Mouse (Mus musculus): ENCODE measurements around the gene Zfp773. TPM values are rescaled to one million over a fixed set of nuclear protein-coding genes. Genes with fewer than 3 reads are reported as not detected.
A peak's percentile ranks its signal among the peaks of the same experiment; 100 is the strongest.

Zfp773 gene
- 10 to 100 TPM; 15.1 to 17.6 TPM for polyA plus RNA-seq (2017; shearing (Covaris generic))

GRCm38 (mm10) chr7:7136379-7136866 is at the start of gene Zfp773:
TSS of gene Zfp773 (minus strand) at chr7:7136755.
- peak; percentile 97 for ATAC-seq

GRCm38 (mm10) chr7:7185897-7186296 is 49.3 kb upstream of the Zfp773 start:
- ATAC-seq, result no peak

DNA sequence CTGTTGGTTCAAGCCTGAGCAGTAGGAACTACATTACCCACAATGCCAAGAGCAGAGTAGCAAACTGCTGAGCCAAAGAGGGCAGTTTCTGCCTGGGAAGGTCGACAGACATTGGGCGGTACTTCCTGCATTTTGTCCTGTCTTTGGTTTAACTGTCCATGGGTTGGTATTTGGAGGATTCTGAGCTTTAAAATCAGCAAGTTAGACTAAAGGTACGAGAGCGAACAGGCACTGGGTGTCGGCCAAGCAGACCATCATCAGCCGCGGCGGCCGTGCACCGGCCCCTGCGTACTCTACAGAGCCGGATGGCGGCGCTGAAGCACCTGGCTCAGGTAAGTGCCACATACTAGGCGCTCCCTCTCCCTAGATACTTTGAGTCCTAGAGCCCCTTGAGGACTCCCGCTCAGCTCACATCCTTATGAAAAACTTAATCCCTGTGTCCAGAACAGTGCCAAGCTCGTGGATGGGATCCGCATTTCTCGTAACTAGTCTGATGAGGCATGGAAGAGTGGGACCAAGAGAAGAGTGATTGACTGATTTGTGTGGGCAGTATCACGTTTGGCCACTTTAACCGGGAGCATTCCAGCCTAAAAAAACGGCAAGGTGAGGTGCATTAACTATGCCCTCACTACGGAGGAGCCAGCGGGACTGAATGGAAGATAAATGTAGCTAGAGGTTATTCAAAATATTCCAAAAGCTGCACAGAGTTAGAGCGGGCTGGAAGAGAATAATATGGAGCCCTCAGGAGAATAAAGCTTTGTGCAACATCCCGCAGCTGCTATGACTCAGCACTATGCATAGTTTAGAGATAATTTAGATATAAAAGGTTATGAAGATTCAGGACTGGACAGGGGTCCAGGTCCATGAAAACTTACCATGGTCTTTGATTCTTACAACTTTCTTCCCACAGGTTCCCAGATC is 34.9 kb upstream of the Zfp773 start, which contains the start of gene Zfp418:
TSS of gene Zfp418 (plus strand) at position 104 of the 921 bp plus-strand sequence.
- peak; percentile 99 for ATAC-seq

- no peak for ATAC-seq
Observed at GRCm38 (mm10) chr7:7145991-7146608, 9.5 kb upstream of the Zfp773 start.

GRCm38 (mm10) chr7:7144215-7144614 is 7.7 kb upstream of the Zfp773 start:
- ATAC-seq, result no peak

GRCm38 (mm10) chr7:7132751-7133150 is 3.8 kb downstream of the Zfp773 start:
- ATAC-seq, result no peak

- ATAC-seq, result peak; percentile 62
Observed at GRCm38 (mm10) chr7:7130491-7131124, 5.9 kb downstream of the Zfp773 start.

GRCm38 (mm10) chr7:7121602-7121980 is 15.0 kb downstream of the Zfp773 start:
- ATAC-seq, result peak; percentile 2

DNA sequence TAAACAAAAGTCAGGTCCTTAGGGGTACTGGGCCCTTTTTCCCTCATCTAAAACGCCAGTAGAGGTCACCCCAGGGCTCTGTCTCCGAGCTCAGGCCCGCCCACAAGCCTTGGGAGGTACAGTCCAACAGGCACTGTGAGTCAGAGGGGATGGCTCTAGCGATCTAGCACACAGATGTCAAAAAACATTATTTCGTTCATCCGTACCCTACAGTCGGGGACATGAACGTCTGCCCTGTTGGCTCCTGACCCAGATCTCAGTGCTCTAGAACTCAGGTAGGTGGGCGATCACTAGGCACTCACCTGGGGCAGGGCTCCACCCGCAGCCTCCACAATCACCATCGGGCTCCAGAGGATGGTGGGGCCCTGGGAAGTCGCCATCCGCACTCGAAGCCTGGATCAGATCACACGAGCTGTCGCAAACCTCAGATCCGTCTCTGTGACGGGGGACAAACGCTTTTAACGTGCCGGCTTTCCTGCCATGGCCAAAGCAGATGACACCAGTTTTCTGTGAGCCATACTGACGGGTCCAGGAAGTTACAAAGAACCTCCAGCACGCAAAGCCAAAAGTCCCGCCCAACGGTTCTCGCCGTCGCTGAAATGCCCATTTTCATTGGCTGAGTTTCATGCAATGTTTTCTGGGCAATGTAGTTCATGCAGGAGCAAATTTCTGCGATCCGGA is 15.5 kb downstream of the Zfp773 start, which contains the start of gene Zfp954:
TSS of gene Zfp954 (minus strand) at position 568 of the 681 bp plus-strand sequence.
- peak; percentile 94 for ATAC-seq

DNA sequence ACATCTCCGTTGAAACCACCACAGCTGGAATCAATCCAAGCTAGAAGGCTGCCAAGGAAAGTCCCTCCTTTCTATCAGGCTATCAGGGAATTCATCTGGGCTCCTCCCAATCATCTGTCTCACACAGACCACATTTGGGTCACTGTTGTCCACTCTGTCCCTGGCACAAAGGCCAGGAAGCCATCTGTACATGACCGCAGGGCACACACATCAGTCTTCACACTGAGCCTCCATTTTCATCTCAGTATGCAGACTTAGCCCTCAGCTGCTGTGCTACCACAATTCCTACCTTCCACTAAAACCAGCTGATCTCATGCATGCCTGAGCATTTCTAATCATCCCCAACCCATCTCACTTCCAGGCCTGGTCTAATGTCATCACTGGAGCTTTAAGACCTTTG is 18.1 kb downstream of the Zfp773 start:
- ATAC-seq, result no peak

GRCm38 (mm10) chr7:7108501-7108900 is 28.1 kb downstream of the Zfp773 start:
- ATAC-seq, result no peak

Other genes starting within 250 kb of the Zfp773 start
- not detected for gene Aurkc, start 141.5 kb downstream of the Zfp773 start, polyA plus RNA-seq (2017; shearing (Covaris generic))
- 10 to 100 TPM; 29.7 to 31.6 TPM for gene Zfp954, start 15.3 kb downstream of the Zfp773 start, polyA plus RNA-seq (2017; shearing (Covaris generic))
- 1 to 10 TPM; 3.1 to 3.5 TPM for gene Zfp418, start 34.6 kb upstream of the Zfp773 start, polyA plus RNA-seq (2017; shearing (Covaris generic))
- 1 to 10 TPM; 3.6 to 5.4 TPM for gene Zfp772, start 73.2 kb upstream of the Zfp773 start, polyA plus RNA-seq (2017; shearing (Covaris generic))
- 1 to 10 TPM in 1 of 2 experiments, not detected in 1; 1.5 TPM for gene Vmn2r29, start 110.6 kb upstream of the Zfp773 start, polyA plus RNA-seq (2017; shearing (Covaris generic))
- 1 to 10 TPM in 1 of 2 experiments, under 1 TPM in 1; 0.72 to 1.6 TPM for gene Gm45844, start 141.5 kb upstream of the Zfp773 start, polyA plus RNA-seq (2017; shearing (Covaris generic))
- 10 to 100 TPM; 65.0 to 87.8 TPM for gene Clcn4, start 164.1 kb upstream of the Zfp773 start, polyA plus RNA-seq (2017; shearing (Covaris generic))
- not detected for gene Vmn2r30, start 200.9 kb upstream of the Zfp773 start, polyA plus RNA-seq (2017; shearing (Covaris generic))
- gene Gm45783, start 237.8 kb upstream of the Zfp773 start, polyA plus RNA-seq (2017; shearing (Covaris generic)), result not detected

Measured in CD4-positive, CD25-positive, alpha-beta regulatory T cell, adult 4 months (primary cell).